Mouse (Mus musculus) adrenal gland, postnatal 25 days (tissue): ENCODE data around the gene Tnfaip1. TPM values are rescaled to one million over a fixed set of nuclear protein-coding genes. Genes with fewer than 3 reads are reported as not detected.
"Not testable (repeated sequence)": the region's sequence is repeated elsewhere in the genome, so short reads cannot be mapped to it uniquely, and the experiment has no call there.

Experiments used
- DNase-seq: peaks from one replicate; pipeline ENCODE4 v3.0.0; 2021; ENCODE audit warnings: mixed read lengths
- total RNA-seq: library from RNA; stranded (reverse); gene quantifications from 2 replicates; pipeline ENCODE4 v1.2.3, GENCODE M21; 2021

Gene Tnfaip1
- total RNA-seq, 1 experiment from 2014 or later = 45.9 TPM

- no peak for DNase-seq
Observed at GRCm38 (mm10) chr11:78536690-78537084, 555 bp upstream of the Tnfaip1 start.

GRCm38 (mm10) chr11:78535376-78536079 lies 604 bp downstream of the Tnfaip1 start:
- DNase-seq = no peak

DNA sequence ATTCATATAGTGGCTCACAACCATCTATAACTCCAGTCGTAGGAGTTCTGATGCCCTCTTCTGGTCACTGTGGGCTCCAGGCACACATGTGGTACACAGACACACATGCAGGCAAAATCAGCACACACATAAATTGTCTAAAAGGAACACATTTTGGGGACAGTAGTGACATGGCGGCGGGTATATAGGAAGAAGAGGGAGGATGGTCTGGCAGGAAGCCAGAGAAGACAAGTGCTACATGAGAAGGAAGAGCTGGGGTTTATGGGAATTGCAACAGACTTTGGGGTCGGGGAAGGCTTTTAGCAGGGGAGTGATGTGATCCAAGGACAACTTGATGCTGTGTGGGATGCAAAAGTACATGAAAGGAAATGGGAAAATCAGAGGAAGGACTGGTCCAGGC lies 1.6 kb downstream of the Tnfaip1 start:
- no peak for DNase-seq

DNA sequence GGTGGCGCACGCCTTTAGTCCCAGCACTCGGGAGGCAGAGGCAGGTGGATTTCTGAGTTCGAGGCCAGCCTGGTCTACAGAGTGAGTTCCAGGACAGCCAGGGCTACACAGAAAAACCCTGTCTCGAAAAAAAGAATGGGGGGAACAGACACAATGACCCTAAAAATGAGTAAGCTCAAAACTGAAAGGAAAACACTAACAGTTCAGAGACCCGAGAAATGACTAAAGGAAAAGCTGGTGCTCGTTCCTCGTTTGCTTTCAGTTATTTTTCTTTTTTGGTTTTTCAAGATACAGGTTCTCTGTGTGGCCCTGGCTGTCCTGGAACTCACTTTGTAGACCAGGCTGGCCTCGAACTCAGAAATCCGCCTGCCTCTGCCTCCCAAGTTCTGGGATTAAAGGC lies 4.6 kb downstream of the Tnfaip1 start:
- not testable (repeated sequence) for DNase-seq

GRCm38 (mm10) chr11:78531046-78531445 lies 5.1 kb downstream of the Tnfaip1 start:
- peak; percentile 32 for DNase-seq

DNA sequence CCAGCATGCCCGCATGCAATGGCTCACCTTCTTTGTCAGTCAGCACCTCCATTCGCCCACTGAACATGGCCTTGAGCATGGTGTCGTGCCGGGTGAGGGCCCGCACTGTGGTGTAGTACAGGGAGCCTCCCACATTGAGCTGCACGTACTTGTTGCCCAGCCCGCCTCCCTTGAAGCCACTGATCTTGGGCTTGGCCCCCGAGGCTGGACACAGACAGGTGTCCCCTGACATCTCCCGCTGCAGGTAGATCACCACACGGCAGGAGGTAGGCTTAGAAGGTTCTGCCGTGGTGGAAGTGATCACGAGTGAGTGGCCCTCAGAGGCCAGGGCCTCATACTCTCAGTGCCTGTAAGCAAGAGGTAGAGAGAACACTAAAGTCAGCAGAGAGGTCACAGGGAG lies 6.1 kb downstream of the Tnfaip1 start:
- DNase-seq = no peak

DNA sequence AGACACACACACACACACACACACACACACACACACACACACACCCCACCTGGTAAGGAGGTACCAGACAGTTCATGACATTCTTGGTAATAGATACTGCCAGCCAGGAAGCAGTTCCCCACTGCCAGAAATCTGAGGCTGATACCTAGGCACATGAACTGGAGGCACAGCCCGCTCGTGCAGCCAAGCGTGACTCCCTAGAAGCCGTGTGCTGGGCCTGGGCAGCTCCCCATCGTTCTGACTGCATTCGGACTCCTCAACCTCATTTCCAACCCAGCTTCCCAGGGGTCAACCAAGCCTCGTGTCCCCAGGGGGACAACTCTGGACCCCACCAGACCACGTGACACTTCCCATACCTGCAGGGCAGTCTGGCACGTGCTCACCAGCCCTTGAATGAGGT lies 7.4 kb downstream of the Tnfaip1 start:
- DNase-seq = no peak

DNA sequence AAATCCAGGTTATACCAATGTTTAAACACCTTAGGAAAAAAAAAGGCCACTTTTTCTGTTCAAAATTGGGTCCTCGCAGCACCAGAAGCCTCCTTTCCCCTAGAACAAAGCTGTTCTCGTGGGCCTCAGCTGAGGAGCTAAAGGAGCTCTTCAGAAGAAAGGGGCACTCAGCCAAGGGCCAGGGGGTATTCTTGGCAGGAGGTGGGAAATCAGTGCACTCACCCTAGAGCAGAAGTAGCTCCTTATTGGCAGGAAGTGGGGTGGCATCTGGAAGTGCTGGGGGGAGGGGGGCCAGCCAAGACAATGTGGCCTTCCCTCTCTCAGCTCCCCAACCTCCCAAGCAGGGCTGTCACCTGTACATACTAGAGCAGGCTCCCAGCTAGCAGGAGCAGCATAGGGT lies 11.3 kb downstream of the Tnfaip1 start:
- DNase-seq = no peak

DNA sequence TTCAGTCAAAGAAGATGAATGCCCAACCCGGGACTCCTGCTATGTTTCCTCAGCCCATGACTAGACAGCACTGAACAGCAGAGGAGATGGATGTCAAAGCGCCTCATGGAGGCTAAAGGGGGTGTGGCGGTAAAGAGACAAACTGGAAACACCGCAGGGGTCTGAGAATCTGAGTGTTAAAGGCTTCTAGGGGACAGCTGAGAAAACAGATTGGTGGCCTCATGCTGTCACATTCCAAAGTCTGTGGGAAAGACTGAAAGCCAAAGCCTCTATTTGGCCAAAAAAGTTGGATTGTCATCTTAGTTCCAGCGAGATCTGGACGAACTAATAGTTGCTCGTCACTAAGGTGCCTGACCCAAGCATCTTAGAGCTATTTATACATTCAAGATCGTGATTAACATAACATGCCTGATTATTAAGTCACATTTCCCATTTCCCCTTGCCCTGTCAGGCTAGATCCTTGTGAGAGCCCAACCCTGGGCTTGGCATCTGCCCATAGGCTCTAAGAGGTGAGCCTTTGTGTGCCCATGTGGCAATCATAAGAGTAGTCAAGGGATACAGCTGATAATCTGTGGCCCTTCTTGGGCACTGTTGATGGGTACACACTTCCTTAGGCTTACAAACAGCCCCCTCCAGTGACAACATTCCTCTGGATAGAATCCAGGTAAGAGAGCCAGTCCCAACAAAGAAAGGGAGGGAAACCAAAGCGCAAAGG lies 12.7 kb downstream of the Tnfaip1 start:
- no peak for DNase-seq

DNA sequence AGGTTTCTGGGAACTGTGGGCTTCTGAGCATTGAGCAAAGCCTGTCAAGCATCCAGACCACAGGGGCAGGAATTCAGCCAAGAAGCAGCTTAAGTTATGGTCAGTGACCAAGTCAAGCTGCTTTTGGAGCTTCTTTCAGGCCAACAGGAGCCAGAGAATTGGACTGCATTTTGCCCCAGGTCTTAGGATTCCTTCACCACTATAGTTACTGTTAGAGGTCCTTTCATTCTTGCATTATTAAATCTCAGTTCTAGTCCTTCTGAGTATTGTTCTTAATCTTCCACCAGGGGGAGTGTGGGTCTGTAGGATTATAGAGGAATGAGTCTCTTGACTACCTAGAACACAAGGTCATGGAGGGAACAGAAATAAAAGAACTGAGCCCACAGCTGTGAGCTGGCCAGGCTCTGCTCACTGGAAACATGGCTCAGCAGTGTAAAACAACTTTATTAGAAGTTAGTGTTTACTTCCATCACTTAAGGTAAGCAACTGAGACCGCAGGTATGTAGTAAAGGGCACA lies 13.6 kb downstream of the Tnfaip1 start:
- no peak for DNase-seq

- DNase-seq = no peak
Observed at GRCm38 (mm10) chr11:78521880-78522279, 14.3 kb downstream of the Tnfaip1 start.

- no peak for DNase-seq
Observed at GRCm38 (mm10) chr11:78518931-78519330, 17.2 kb downstream of the Tnfaip1 start.

- DNase-seq = no peak
Observed at GRCm38 (mm10) chr11:78515549-78516325, 20.4 kb downstream of the Tnfaip1 start.

GRCm38 (mm10) chr11:78513106-78513790 lies 22.9 kb downstream of the Tnfaip1 start:
- no peak for DNase-seq

DNA sequence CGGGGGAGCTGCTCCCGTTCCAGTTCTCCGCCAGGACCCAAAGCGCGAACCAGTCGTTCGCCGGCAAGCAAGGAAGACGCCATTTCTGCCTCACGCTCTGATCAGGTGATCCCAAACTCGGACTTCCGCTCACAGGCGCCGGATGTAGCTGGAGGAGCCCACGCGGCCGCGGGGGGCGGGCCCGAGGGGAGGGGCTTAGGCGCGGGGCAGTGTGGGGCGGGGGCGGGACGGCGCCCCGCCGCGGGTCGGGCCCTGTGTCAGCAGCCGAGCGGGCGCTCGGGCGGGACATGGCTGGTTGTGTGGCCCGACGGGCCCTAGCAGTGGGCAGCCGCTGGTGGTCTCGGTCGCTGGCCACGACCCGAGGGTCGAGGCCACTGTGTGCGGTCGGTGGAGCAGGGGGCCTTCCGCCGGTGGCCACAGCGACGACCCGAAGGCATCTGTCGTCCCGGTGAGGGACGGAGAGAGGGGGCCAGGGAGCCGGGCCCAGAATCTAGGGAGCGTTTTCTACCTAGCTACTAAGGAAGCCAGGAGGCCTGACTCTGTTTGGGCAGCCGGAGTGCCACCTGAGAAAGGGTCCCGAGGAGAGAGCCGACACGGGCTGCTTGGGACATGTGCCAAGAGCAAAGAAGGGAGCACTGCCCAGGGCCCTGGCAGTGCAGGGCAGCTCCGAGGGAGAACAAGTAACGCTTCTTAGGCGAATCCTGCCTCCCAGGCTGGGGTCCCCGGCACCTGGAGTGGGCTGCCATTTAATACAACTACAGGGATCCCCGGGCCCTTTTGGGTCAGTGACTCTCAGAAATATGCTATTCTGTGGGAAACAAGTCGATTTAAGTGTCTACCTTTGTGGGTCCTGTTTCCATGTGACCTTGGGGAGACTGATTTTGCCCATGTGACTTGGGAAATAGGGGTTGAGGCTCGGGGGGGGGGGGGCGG lies 23.8 kb downstream of the Tnfaip1 start, which contains the start of the genes Tmem199 and Poldip2:
Gene Tmem199, minus strand, starts transcription at position 148 of the 933 bp plus-strand sequence.
Gene Poldip2, plus strand, starts transcription at position 169 of the 933 bp plus-strand sequence.
- DNase-seq = peak; percentile 91

DNA sequence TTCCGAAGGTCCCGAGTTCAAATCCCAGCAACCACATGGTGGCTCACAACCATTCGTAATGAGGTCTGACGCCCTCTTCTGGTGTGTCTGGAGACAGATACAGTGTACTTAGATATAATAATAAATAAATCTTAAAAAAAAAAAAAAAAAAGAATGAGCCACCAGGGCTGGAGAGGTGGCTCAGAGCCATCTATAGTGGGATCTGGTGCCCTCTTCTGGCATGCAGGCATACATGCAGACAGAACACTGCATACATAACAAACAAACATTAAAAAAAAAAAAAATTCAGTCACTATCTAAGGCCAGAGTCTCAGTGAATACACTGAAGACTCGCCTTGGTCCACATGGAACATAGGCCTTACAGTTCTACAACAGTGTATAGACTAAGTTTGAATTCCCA lies 27.0 kb downstream of the Tnfaip1 start:
- DNase-seq = no peak

DNA sequence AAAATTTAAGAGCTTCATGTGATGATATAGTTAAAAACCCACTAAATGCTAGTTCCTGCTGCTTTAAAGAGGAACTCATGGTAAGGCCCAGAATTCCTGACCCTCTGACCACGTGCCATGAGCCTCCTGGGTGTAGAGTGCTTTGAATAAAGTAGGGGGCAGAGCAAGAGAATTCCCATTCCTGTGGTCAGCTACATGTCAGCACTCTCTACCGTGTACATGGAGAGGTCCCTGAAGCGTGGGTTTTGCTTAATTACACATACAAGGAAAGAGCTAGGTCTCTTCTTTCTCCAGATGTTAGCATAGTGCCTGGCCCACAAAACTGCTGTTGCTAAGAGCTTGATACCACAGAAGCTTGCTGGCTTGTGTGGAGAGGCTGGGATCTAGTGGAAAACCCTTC lies 30.7 kb downstream of the Tnfaip1 start:
- DNase-seq = no peak

GRCm38 (mm10) chr11:78502909-78503650 lies 33.1 kb downstream of the Tnfaip1 start, which contains the start of gene Sebox:
TSS of gene Sebox (plus strand) at chr11:78503447.
- DNase-seq = no peak

DNA sequence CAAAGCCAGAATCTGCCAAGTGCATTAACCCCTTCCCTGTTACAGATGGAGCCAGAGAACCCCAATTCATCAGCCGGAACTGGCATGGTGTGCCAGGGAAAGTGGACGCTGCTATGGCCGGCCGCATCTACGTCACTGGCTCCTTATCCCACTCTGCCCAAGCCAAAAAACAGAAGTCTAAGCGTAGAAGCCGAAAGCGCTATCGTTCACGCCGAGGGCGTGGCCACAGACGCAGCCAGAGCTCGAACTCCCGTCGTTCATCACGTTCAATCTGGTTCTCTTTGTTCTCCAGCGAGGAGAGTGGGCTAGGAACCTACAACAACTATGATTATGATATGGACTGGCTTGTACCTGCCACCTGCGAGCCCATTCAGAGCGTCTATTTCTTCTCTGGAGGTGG lies 34.6 kb downstream of the Tnfaip1 start:
- no peak for DNase-seq

DNA sequence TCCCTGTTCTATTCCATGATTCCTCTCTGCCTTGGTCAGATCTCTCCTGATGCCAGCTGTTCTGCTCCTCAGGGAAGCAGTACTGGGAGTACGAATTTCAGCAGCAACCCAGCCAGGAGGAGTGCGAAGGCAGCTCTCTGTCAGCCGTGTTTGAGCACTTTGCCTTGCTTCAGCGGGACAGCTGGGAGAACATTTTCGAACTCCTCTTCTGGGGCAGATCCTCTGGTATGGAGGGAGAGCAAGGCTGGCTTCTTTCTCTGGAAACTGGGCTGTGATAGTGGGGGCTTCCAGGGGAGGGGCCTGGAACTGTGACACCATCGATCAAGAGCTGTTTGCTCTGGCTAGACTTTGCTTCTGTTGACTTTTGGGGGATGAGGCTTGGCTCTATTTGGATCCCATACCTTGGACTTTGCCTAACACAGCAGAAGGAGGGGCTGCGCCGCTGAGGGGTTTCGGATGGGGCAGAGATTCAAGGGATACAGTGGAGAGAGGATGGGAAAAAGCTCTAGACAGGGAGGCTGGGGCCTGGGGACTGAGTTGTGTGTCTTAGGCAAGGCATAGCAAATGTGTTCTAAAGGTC lies 35.4 kb downstream of the Tnfaip1 start:
- DNase-seq = no peak
